Mouse (Mus musculus): ENCODE results near the gene Fam118a. TPM values are rescaled to one million over a fixed set of nuclear protein-coding genes. Genes with fewer than 3 reads are reported as not detected.
A peak's percentile ranks its signal among the peaks of the same experiment; 100 is the strongest.
"Not testable (repeated sequence)": the region's sequence is repeated elsewhere in the genome, so short reads cannot be mapped to it uniquely, and the experiment has no call there.

Fam118a gene
- 22.1 and 23.6 TPM in 2 replicates for polyA plus RNA-seq (2016; fragmentation: Nextera tagmentation; extraction: Ambion mirVana)

GRCm38 (mm10) chr15:85028648-85029047, at the start of gene Fam118a:
Gene Fam118a, plus strand, starts transcription at chr15:85028948.
- H3K9ac ChIP-seq; H3K9me3 ChIP-seq; H3K4me1 ChIP-seq; H3K4me3 ChIP-seq (replicated peaks); ATAC-seq (ENCODE audit: low FRiP score); H3K4me2 ChIP-seq; H3K27me3 ChIP-seq; H3K27ac ChIP-seq; H3K36me3 ChIP-seq (replicated peaks): not testable (repeated sequence)
- 64% methylated on average over 1 of the region's 1 CpGs for WGBS

GRCm38 (mm10) chr15:84981609-84982313, 47.0 kb upstream of the Fam118a start:
- no peaks in the 10 kb centered on the region; the same call in 1 of the 2 replicates for H3K36me3 ChIP-seq (replicated peaks)
- 93% methylated on average over 9 of the region's 9 CpGs for WGBS
- H3K27me3 ChIP-seq = no peaks in the 10 kb centered on the region
- no peaks in the 10 kb centered on the region for H3K9me3 ChIP-seq
- no peak overlapping the region for H3K4me2 ChIP-seq
- ATAC-seq (ENCODE audit: low FRiP score) = no peak
- no peak overlapping the region for H3K4me3 ChIP-seq (replicated peaks)
- H3K4me1 ChIP-seq = peaks cover 37% of the 10 kb centered on the region
- no peak overlapping the region for H3K27ac ChIP-seq
- H3K9ac ChIP-seq = no peak overlapping the region

DNA sequence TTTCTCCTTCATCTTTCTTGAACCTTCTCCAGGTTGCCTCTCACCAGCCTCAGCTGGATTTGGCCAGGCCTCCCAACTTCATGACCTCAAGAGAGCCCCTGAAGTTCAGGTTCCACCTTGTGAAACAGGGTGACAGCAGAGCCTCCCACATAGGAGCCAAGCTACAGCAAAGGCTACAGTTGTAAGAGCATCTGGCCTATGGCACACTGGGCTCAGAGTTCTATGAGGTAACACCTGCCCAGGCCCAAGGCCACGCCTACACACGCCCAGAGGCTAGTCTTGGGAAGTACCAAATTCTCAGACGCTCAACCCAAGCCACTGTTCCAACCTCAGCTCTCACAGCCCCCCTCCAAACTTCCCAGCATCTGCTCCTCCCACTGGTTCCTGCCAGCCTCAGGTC, 45.9 kb upstream of the Fam118a start:
- Histone ChIP-seq H3K9me3 (no peaks in the 10 kb centered on the region), H3K4me1 (peaks cover 35% of the 10 kb centered on the region), H3K27me3 (no peaks in the 10 kb centered on the region), H3K36me3 (replicated peaks) (no peaks in the 10 kb centered on the region; the same call in 1 of the 2 replicates), H3K9ac (no peak overlapping the region), H3K4me2 (no peak overlapping the region), H3K4me3 (replicated peaks) (no peak overlapping the region), H3K27ac (no peak overlapping the region)
- no peak for ATAC-seq (ENCODE audit: low FRiP score)
- 79% methylated on average over 3 of the region's 3 CpGs for WGBS

DNA sequence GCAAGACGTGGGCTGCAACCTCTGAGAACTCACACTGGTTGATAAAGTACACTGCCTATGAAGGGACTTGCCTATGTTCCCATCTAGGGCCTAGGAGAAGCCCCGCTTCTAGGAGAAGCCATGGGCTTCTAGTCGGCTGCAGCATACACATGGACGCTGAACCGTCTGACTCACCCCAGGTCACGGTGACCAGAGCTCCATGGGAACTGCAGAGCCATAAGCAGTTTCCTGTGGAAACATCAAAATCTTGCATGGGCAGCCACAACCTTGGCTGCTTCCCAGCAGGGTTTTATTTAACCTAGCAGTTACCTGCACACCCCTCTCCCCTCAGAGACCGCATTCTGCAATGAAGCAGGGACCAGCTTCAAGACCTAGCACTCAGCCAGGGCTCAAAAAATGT, 45.0 kb upstream of the Fam118a start:
- WGBS = 86% methylated on average over 7 of the region's 7 CpGs
- H3K9me3 ChIP-seq = no peaks in the 10 kb centered on the region
- H3K4me3 ChIP-seq (replicated peaks) = no peak overlapping the region
- no peaks in the 10 kb centered on the region; the same call in 1 of the 2 replicates for H3K36me3 ChIP-seq (replicated peaks)
- peaks cover 40% of the 10 kb centered on the region for H3K4me1 ChIP-seq
- no peak overlapping the region for H3K4me2 ChIP-seq
- no peak for ATAC-seq (ENCODE audit: low FRiP score)
- no peak overlapping the region for H3K9ac ChIP-seq
- H3K27me3 ChIP-seq = peaks cover 2% of the 10 kb centered on the region; the same call in 1 of the 2 replicates
- H3K27ac ChIP-seq = no peak overlapping the region

DNA sequence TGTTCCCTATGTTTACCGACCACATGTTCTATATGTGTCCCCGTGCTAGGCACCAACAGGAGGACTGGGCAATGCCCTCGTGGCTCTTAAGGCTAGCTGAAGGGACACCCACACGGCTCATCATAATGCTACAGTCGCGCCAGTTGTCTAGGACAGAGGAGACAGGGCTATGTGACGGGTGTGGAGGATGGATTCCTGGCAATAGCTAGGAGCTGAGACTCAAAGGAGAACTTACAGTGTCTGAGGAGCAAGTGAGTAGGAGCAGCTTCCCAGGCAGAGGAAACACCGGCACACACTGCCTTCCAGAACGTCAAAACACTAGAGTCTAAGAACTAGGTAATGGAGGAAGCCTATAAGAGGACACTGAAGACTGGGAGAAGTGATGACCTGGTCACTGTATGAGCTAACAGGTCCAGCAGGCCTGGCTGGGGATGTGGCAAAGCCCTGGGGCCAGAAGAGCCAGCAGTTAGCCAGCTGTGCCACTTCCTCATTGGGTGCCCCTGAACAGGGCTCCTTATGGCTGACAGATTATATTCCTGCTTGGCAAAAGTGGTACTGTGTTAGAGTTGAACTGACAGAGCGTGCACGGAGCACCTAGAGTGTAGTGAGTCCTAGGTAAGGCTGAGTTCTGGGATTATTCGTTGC, 43.1 kb upstream of the Fam118a start:
- no peak for ATAC-seq (ENCODE audit: low FRiP score)
- no peaks in the 10 kb centered on the region for H3K36me3 ChIP-seq (replicated peaks)
- H3K27me3 ChIP-seq = peaks cover 8% of the 10 kb centered on the region; the same call in 1 of the 2 replicates
- no peak overlapping the region for H3K9ac ChIP-seq
- no peak overlapping the region for H3K4me3 ChIP-seq (replicated peaks)
- no peak overlapping the region for H3K27ac ChIP-seq
- H3K4me2 ChIP-seq = peak overlapping the region; percentile 70
- H3K9me3 ChIP-seq = no peaks in the 10 kb centered on the region
- 89% methylated on average over 12 of the region's 12 CpGs for whole genome bisulfite sequencing
- H3K4me1 ChIP-seq = peaks cover 40% of the 10 kb centered on the region

- Histone ChIP-seq H3K27ac (no peak overlapping the region), H3K36me3 (replicated peaks) (no peaks in the 10 kb centered on the region), H3K4me1 (peaks cover 40% of the 10 kb centered on the region), H3K9ac (peak overlapping the region; percentile 92), H3K9me3 (no peaks in the 10 kb centered on the region), H3K4me2 (peak overlapping the region; percentile 70), H3K27me3 (peaks cover 8% of the 10 kb centered on the region; the same call in 1 of the 2 replicates), H3K4me3 (replicated peaks) (peak overlapping the region; percentile 86)
- WGBS = 65% methylated on average over 4 of the region's 4 CpGs
- no peak for ATAC-seq (ENCODE audit: low FRiP score)
Measured at GRCm38 (mm10) chr15:84986171-84987019, 42.4 kb upstream of the Fam118a start.

- peak overlapping the region; percentile 92 for H3K9ac ChIP-seq
- H3K4me1 ChIP-seq = peaks cover 40% of the 10 kb centered on the region
- peaks cover 8% of the 10 kb centered on the region; the same call in 1 of the 2 replicates for H3K27me3 ChIP-seq
- peak overlapping the region; percentile 70 for H3K27ac ChIP-seq
- under 1% methylated on average over 52 of the region's 53 CpGs for WGBS
- peak; percentile 62 for ATAC-seq (ENCODE audit: low FRiP score)
- no peaks in the 10 kb centered on the region for H3K9me3 ChIP-seq
- peak overlapping the region; percentile 86 for H3K4me3 ChIP-seq (replicated peaks)
- H3K4me2 ChIP-seq = peak overlapping the region; percentile 70
- no peaks in the 10 kb centered on the region for H3K36me3 ChIP-seq (replicated peaks)
Measured at GRCm38 (mm10) chr15:84987020-84987815, 41.5 kb upstream of the Fam118a start.

- peak within 1 kb of the TSS; percentile 70 for H3K4me2 ChIP-seq
- peak within 1 kb of the TSS; percentile 92 for H3K9ac ChIP-seq
- 3% methylated on average over 33 of the region's 59 CpGs for WGBS
- H3K4me3 ChIP-seq (replicated peaks) = peak within 1 kb of the TSS; percentile 86
- peak; percentile 90 for ATAC-seq (ENCODE audit: low FRiP score)
- no peaks in the 10 kb centered on the region for H3K9me3 ChIP-seq
- H3K36me3 ChIP-seq (replicated peaks) = no peaks in the 10 kb centered on the region
- peaks cover 36% of the 10 kb centered on the region for H3K4me1 ChIP-seq
- H3K27ac ChIP-seq = peak within 1 kb of the TSS; percentile 70
- H3K27me3 ChIP-seq = peaks cover 8% of the 10 kb centered on the region; the same call in 1 of the 2 replicates
Measured at GRCm38 (mm10) chr15:84987874-84988825, 40.6 kb upstream of the Fam118a start, which contains the start of gene 5031439G07Rik. Gene 5031439G07Rik, minus strand, starts transcription at chr15:84988551.

- WGBS = 72% methylated on average over 3 of the region's 3 CpGs
- ATAC-seq (ENCODE audit: low FRiP score) = no peak
Measured at GRCm38 (mm10) chr15:84989098-84989497, 39.6 kb upstream of the Fam118a start.

DNA sequence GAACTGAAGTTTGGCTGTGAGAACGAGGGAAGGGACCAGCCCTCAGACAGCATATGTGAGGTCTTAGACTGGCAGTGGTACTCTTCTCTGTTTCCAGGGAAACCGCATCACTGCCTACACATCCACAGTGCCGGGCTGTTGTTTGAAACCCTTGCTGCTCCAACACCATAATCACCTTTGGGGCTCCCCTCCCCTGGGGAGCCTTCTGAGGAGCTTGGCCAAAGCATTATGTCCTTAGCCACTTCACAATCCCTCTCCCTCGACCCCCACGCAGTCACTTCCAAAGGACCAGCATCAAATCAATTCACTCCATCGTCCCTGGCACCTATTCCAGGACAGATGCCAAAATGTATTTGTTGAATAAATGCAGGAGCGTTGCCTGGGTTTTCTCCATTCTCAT, 39.0 kb upstream of the Fam118a start:
- peaks cover 8% of the 10 kb centered on the region; the same call in 1 of the 2 replicates for H3K27me3 ChIP-seq
- H3K4me2 ChIP-seq = no peak overlapping the region
- no peak overlapping the region for H3K4me3 ChIP-seq (replicated peaks)
- WGBS = 65% methylated on average over 7 of the region's 7 CpGs
- H3K36me3 ChIP-seq (replicated peaks) = no peaks in the 10 kb centered on the region
- H3K4me1 ChIP-seq = peaks cover 27% of the 10 kb centered on the region
- no peaks in the 10 kb centered on the region for H3K9me3 ChIP-seq
- no peak for ATAC-seq (ENCODE audit: low FRiP score)
- H3K9ac ChIP-seq = no peak overlapping the region; the same call in 1 of the 2 replicates
- no peak overlapping the region for H3K27ac ChIP-seq

More at GRCm38 (mm10) chr15:84989098-84989497, 39.6 kb upstream of the Fam118a start:
- Histone ChIP-seq H3K27me3 (peaks cover 8% of the 10 kb centered on the region; the same call in 1 of the 2 replicates), H3K9me3 (no peaks in the 10 kb centered on the region), H3K27ac (no peak overlapping the region), H3K4me2 (no peak overlapping the region), H3K4me1 (peaks cover 27% of the 10 kb centered on the region), H3K36me3 (replicated peaks) (no peaks in the 10 kb centered on the region), H3K9ac (no peak overlapping the region), H3K4me3 (replicated peaks) (no peak overlapping the region)

Data from forebrain, embryonic 12.5 days (tissue).